Mouse (Mus musculus): ENCODE data around the gene Eif3b.

Gene Eif3b

DNA sequence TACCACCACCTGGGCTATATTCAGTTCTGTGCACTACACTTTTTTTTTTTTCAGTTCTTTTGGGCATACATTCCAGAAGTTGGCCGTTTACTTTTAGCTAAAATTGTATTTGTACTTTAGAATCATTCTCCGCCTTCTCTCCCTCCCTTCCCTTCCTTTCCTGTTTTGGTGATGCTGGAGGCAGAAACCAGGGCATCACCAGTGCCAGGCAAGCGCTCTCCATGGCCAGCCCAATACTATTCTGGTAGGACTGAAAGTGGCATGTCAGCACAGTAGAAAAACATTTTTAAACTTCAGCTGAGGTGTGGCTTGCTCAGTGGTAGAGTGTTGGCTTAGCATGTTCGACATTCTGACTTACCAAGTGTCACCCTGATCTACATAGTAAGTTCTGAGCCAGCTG, 62.3 kb downstream of the Eif3b start:
- no peak for DNase-seq (ENCODE audit: low read depth, low spot score)

- DNase-seq (ENCODE audit: low read depth, low spot score) = no peak
Observed at GRCm38 (mm10) chr5:140491142-140491541, 72.0 kb downstream of the Eif3b start.

DNA sequence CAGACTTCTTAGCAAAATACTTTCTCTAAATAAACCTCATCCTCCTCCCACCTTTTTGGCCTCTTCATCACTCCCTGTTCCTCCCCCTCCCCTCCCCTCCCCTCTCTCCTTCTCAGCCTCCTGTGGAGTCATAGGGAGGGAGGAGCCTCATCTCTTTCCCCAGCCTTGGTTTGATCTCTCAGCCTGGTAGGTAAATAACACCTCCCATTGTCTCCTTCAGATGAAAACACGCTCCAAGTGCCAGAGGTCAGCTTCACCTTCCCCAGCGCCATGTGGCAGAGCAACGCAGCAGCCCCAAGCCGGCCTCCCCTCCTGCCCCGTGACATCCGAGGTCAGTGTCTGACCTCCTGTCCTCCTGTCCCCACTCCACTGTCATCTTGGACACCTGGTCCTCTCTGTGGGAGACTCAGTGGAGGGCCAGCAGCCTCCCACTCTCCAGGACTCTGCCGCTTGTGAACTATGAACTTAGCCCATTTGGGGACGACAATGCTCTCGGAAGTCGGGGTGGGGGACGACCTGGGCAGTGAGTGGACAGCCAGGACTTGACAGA, 73.6 kb downstream of the Eif3b start:
- no peak for DNase-seq (ENCODE audit: low read depth, low spot score)

All from retina, postnatal 7 days (tissue).